Mouse (Mus musculus) megakaryocyte, embryonic 14.5 days (primary cell): ENCODE results near the gene Inpp5a.

Experiments
- FLI1 ChIP-seq: IDR thresholded peaks from 2 replicates; pipeline ENCODE4 v1.6.1; 2012; ENCODE audit warnings: low read length, inconsistent platforms, mixed read lengths
- GATA1 ChIP-seq: IDR thresholded peaks from 3 replicates; pipeline ENCODE4 v1.6.1; 2012; ENCODE audit warnings: mixed read lengths, low read length, inconsistent platforms, borderline replicate concordance

GRCm38 (mm10) chr7:139371389-139371788 lies 17.5 kb upstream of the Inpp5a start:
- TF ChIP-seq GATA1, result no peak
- TF ChIP-seq FLI1, result no peak
